Mouse (Mus musculus) forebrain, embryonic 10.5 days (tissue): ENCODE data around the gene Klra9. TPM values are rescaled to one million over a fixed set of nuclear protein-coding genes. Genes with fewer than 3 reads are reported as not detected.
"Not testable (repeated sequence)": the region's sequence is repeated elsewhere in the genome, so short reads cannot be mapped to it uniquely, and the experiment has no call there.

Experiments used
- DNase-seq: peaks from one replicate; pipeline ENCODE4 v3.0.0-alpha.2; 2017; ENCODE audit warnings: low spot score; ENCODE audit errors: extremely low spot score
- H3K27ac ChIP-seq: fragments of 300-500 bp; sonication (generic); 2 replicates; pipeline ENCODE4 v1.5.1; 2016; ENCODE audit warnings: mild to moderate bottlenecking
- H3K27me3 ChIP-seq: fragments of 300-500 bp; sonication (generic); 2 replicates; pipeline ENCODE4 v1.6.1; 2016; ENCODE audit warnings: mild to moderate bottlenecking; ENCODE audit not compliant: poor library complexity, severe bottlenecking
- H3K36me3 ChIP-seq: fragments of 300-500 bp; sonication (generic); replicated peaks from 2 replicates; pipeline ENCODE4 v1.6.1; 2016; ENCODE audit warnings: mild to moderate bottlenecking, moderate library complexity
- H3K4me1 ChIP-seq: fragments of 300-500 bp; sonication (generic); 2 replicates; pipeline ENCODE4 v1.6.1; 2016
- H3K4me3 ChIP-seq: fragments of 300-500 bp; sonication (generic); 2 replicates; pipeline ENCODE4 v1.5.1; 2016; ENCODE audit warnings: mild to moderate bottlenecking, moderate library complexity
- H3K9me3 ChIP-seq: fragments of 300-500 bp; sonication (generic); 2 replicates; pipeline ENCODE4 v1.6.1; 2016; ENCODE audit warnings: mild to moderate bottlenecking, moderate library complexity
- WGBS: fragments of 180-500 bp; shearing (Covaris S2); methylation state at CpG from one replicate; pipeline ENCODE4 v1.1.7; 2016; 5-methylcytosine and 5-hydroxymethylcytosine counted together
- polyA plus RNA-seq: library from polyadenylated mRNA; unstranded; fragments of >200 nt; fragmentation: Nextera tagmentation; extraction: Ambion mirVana; gene quantifications from 2 replicates; pipeline ENCODE4 v1.2.1, GENCODE M21; 2016

Klra9 gene
- not detected in 2 replicates for polyA plus RNA-seq

DNA sequence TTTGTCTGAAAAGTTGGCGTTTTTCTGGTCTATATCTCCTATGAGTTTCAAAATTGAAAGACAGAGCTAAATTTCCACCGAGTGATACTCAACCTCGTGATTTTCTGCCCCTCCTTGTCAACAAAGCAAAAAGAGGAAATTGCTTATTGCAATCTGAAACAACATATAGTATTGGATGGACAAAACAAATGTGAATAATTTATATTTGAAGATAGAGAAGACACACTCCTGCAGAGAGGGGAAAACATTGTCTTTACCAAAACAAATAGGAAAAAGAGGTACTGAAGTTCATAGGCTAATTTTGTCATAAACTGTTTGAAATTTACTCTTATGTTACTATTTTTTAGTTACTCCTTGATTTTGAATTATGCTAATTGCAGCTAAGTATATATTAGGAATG is at the start of gene Klra9:
Gene Klra9, minus strand, starts transcription at position 101 of the 400 bp plus-strand sequence.
- 68% methylated on average over 3 of the region's 3 CpGs for WGBS
- not testable (repeated sequence) for H3K4me1 ChIP-seq, H3K36me3 ChIP-seq, H3K4me3 ChIP-seq, H3K27me3 ChIP-seq, DNase-seq, H3K9me3 ChIP-seq, H3K27ac ChIP-seq

GRCm38 (mm10) chr6:130237536-130237935 is 44.6 kb upstream of the Klra9 start:
- no peak for DNase-seq
- WGBS = 77% methylated on average over 2 of the region's 2 CpGs
- Histone ChIP-seq H3K27me3 (no peaks in the 10 kb centered on the region), H3K9me3 (peaks cover 19% of the 10 kb centered on the region), H3K27ac (no peak overlapping the region), H3K4me1 (no peaks in the 10 kb centered on the region), H3K4me3 (no peak overlapping the region), H3K36me3 (no peaks in the 10 kb centered on the region)

DNA sequence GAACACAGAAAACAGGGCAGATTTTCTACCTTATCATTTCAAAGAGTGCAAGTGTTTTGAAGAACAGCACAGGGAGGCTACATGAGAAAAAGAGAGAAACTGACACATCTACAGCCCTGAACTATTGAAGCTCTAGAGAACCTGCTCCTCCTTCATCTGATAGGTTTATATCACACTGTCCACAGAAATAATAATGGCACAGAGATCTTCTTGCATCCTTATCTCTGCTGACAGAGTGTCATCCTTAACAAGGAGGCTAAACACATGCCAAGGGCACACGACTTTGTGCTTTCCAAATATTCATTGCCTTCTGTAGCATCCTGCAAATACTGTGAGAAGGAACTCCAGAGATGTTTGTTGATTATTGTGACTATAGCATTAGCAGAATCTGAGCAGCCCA is 43.7 kb upstream of the Klra9 start:
- H3K27ac ChIP-seq = no peak overlapping the region
- DNase-seq = no peak
- WGBS = 59% methylated on average over 1 of the region's 1 CpGs
- no peaks in the 10 kb centered on the region for H3K4me1 ChIP-seq
- no peaks in the 10 kb centered on the region for H3K27me3 ChIP-seq
- peaks cover 19% of the 10 kb centered on the region for H3K9me3 ChIP-seq
- no peaks in the 10 kb centered on the region for H3K36me3 ChIP-seq
- no peak overlapping the region for H3K4me3 ChIP-seq

GRCm38 (mm10) chr6:130233222-130233621 is 40.3 kb upstream of the Klra9 start, which contains the start of gene Klra7:
Gene Klra7 (minus strand): TSS chr6:130233322.
- Histone ChIP-seq H3K4me3 (no peak within 1 kb of the TSS), H3K27ac (no peak within 1 kb of the TSS), H3K4me1 (no peaks in the 10 kb centered on the region), H3K9me3 (peaks cover 25% of the 10 kb centered on the region), H3K27me3 (no peaks in the 10 kb centered on the region), H3K36me3 (no peaks in the 10 kb centered on the region)
- DNase-seq = no peak

- H3K4me1 ChIP-seq, DNase-seq, H3K27me3 ChIP-seq, H3K4me3 ChIP-seq, H3K36me3 ChIP-seq, H3K27ac ChIP-seq: not testable (repeated sequence)
- 91% methylated on average over 1 of the region's 1 CpGs for WGBS
- peaks cover 16% of the 10 kb centered on the region for H3K9me3 ChIP-seq
Observed at GRCm38 (mm10) chr6:130197453-130197852, 4.5 kb upstream of the Klra9 start.

- WGBS = 82% methylated on average over 4 of the region's 4 CpGs
- H3K36me3 ChIP-seq, H3K4me3 ChIP-seq, H3K27me3 ChIP-seq, H3K9me3 ChIP-seq, DNase-seq, H3K4me1 ChIP-seq, H3K27ac ChIP-seq: not testable (repeated sequence)
Observed at GRCm38 (mm10) chr6:130129798-130130197, 63.1 kb downstream of the Klra9 start, which contains the start of gene Klra8. Gene Klra8 (minus strand): TSS chr6:130129898.

Other genes starting within 250 kb of the Klra9 start
- not detected in 2 replicates for gene Klra6, start 166.2 kb downstream of the Klra9 start, polyA plus RNA-seq
- not detected in 2 replicates for gene Klra4, start 125.8 kb downstream of the Klra9 start, polyA plus RNA-seq
- gene Klra8, start 63.2 kb downstream of the Klra9 start, polyA plus RNA-seq = not detected in 2 replicates
- not detected in 2 replicates for gene Klra7, start 40.2 kb upstream of the Klra9 start, polyA plus RNA-seq
- not detected in 2 replicates for gene Klra10, start 88.8 kb upstream of the Klra9 start, polyA plus RNA-seq
- gene Klra3, start 144.5 kb upstream of the Klra9 start, polyA plus RNA-seq = not detected in 2 replicates
- gene Klra1, start 193.8 kb upstream of the Klra9 start, polyA plus RNA-seq = not detected in 2 replicates